Mouse (Mus musculus): Measurements from ENCODE around the gene Synrg. TPM values are rescaled to one million over a fixed set of nuclear protein-coding genes. Genes with fewer than 3 reads are reported as not detected.

Gene Synrg
- total and polyA plus RNA-seq, 3 experiments: 37.4 to 58.6 (median 47.1) TPM

GRCm38 (mm10) chr11:83981338-83981737 lies 17.1 kb downstream of the Synrg start:
- DNase-seq: peak; percentile 11

DNA sequence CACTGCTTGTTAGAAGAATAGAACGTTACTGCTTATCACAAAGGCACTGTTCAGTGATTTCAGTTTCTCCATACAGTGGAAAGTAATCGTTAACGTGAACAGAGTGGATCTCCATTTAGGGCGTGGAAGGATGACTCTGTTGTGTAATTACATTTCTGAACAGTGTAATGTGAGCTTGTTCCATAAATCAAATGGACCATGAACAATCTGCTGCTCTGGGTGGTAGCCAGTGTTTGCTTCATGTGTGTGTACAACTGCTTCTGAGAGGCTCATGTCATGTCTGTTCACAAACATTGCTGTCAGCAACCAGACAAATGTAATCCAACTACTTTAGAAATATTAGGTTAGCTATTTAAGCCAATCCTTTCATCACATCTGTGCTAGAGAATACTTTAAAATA lies 27.5 kb downstream of the Synrg start:
- DNase-seq: no peak

DNA sequence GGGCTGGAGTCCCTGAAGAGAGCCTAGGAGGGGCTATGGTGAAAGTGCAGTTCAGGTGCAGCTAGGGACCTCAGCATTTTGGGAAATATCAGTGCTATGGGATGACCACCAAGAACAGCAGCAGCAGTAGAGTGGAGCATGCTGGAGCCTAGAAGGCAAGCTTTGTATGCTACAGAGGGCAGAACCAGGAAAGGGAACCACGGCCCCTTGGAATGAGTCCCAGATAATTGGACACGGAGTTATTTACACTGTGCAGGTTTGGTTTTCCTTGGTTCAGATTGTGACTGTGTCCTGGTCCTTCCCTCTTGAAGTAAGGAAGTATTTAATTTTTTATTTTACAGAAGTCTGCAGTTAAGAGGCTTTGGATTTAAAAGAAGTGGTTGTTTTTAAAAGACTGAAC lies 29.2 kb downstream of the Synrg start:
- DNase-seq: no peak

DNA sequence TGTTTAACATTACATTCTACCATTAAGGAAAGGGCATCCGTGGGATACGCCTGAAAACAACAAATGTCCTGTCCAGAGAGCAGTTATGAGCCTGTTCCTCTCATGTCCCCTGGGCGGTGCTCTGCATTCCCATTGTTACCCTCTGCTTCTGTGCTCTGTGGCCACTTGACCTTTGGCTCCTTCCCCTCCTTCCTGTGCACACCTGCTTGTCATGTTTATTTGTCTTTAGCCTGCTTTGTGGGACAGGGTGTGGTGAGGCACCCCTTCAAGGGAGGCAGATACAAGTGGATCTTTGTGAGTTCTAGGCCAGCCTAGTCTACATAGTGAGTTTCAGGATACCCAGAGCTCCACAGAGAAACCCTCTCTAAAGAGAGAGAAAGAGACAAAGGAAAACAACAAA lies 30.3 kb downstream of the Synrg start:
- no peak for DNase-seq

GRCm38 (mm10) chr11:83995535-83995950 lies 31.3 kb downstream of the Synrg start:
- no peak for DNase-seq

- no peak for DNase-seq
Measured at GRCm38 (mm10) chr11:83997171-83997868, 33.1 kb downstream of the Synrg start.

DNA sequence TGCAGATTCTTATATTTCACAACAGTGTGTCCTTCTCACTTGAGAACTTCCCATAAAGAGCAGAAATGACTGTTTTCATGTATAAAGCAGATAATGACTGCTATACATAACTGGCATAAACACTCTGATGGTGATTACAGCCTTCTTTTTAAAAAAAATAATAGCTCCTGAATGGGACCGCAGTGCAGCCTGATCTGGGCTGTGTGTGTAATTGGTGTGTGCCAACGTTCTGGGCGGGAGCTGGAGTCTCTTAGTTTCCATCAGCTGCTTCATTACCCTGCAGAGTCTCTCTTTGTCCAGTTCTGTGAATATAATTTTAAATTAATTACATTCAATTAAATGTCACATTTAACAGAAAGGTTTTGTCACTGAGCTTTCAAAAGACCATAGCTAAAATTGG lies 34.8 kb downstream of the Synrg start:
- DNase-seq: no peak

DNA sequence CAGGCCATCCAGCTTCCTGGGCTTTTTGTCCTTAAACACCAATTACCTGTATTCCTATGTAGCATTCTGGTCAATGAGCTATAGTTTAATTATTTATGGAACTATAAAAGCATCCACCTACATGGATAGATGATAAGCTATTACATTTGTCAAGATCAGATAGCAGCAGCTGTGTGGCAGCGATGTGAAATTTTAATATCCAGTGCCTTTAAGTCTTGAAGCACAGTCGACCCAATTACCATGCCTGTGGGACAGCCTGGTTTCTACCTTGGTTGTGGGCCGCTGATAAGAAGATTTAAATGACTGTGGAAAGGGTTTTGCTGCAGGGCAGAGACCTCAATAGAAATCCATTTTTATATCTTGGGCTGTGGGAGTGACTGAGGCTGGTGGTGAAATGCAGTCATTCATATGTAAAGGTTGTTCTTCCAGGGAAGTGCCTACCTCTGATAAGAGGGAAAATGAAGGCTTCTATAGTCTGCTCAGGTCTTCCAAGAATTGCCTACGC lies 35.2 kb downstream of the Synrg start:
- no peak for DNase-seq

DNA sequence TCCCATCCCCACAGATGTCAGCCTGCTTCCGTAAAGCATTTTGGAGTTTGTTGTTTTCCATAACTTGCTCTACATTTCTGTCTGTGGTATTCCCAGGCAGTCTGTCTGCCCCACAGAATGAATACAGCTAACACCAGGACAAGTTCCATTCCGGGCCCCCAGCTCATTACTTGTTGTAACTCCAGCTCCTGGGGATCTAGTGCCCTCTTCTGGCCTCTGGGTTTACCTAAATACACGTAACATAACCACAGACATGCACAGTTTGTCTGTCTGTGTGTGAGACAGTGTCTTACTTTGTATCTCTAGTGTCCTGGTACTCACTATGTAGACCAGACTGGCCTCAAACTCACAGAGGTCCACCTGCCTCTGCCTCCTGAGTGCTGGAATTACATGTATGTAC lies 37.0 kb downstream of the Synrg start:
- no peak for DNase-seq

DNA sequence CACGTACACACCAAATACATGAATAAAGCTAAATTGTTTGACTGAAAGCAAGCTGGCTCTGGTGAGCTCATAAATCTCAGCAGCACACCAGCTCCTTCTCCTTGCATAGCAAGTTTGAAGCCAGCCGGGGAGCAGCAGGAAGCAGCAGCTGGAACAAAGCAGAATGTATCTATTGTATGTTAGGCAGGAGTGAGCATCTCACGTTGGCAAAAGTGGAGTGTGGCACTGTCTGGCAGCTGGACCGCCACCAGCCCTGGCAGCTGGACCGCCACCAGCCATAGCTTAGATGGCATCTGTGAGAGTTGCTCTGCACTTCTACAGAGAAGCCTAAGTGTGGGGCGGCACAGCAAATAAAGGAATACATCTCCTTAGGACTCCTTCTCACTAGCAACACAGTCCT lies 39.8 kb downstream of the Synrg start:
- no peak for DNase-seq

DNA sequence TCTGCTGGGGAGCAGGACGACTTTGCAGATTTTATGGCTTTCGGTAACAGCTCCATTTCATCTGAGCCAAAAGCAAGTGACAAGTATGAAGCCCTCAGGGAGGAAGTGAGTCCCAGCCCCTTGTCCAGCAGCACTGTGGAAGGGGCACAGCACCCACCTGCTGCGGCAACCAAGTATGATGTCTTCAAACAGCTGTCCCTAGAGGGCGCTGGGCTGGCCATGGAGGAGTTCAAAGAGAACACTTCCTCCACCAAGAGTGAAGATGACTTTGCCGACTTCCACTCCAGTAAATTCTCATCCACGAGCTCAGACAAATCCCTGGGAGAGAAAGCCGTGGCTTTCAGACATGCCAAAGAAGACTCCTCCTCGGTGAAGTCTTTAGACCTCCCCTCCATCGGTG lies 44.8 kb downstream of the Synrg start:
- no peak for DNase-seq

GRCm38 (mm10) chr11:84010411-84010810 lies 46.2 kb downstream of the Synrg start:
- no peak for DNase-seq

- no peak for DNase-seq
Measured at GRCm38 (mm10) chr11:84011050-84011449, 46.8 kb downstream of the Synrg start.

DNA sequence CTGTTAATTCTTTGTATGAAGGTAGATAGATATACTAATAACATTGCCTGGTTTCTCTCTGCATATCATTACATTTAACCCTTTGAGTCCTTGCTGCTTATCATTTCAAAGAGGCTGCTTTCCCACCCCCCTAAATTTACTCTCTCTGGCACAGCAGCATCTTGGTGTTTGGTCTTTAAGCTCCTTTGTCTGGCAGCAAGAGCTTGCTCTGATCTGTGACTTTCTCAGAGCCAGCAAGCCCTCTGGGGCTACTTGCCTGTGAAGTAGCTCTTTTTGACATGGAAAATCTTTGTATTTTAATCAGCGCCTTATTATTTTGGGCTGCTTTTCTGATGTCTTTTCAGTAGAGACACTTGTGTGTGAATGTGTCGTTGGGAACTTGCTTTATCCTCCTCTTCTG lies 47.3 kb downstream of the Synrg start:
- DNase-seq: no peak

GRCm38 (mm10) chr11:84013105-84013504 lies 48.9 kb downstream of the Synrg start:
- DNase-seq: no peak

GRCm38 (mm10) chr11:84016147-84016809 lies 52.0 kb downstream of the Synrg start:
- no peak for DNase-seq

DNA sequence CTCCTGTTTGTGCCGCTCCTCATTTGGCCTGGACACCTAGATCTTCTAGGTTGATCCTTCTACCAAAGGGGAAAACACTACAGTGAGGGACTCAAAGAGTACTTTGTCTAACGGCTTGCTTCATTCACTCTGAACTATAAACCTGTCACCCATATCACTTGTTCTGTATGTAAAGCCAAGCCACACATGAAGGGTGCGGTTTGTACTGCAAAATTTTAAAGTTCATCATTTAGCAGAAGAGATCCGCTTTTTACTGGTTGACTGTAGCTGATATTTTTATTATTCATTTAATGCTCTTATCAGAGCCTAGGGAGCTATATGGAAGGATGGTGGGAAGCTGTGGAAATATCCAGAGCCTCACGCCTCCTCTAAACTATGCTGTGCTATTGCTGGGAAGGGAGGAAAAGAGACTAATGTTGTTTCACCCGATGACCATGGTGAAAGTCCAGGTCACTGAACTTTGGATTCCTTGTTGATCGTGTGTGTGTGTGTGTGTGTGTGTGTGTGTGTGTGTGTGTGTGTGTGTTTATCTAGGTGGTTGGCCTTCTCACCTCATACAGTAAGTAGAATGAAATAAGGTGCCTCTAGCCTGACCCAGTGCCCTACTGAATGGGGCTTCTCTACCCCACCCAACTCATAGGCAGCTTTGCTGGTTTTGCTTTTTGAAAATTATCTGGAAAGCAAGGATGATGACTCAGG lies 52.7 kb downstream of the Synrg start:
- no peak for DNase-seq

DNA sequence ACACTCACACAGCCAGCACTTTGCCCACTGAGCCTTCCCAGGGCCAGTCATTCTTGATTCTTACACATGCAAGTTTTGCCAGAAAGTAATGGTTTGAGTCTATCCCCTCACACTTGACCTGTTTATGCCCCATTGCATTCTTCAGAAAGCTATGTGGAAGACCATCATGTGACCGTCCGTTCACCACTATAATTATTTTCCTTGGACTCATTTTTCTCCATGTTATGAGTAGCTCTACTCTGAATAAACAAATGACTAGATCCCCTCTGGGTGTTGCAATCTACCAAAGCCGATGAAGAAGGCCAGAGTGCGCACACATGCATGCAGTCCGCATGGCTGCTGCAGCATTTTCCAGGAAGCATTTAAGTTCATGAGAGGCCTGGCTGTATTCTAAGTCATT lies 63.0 kb downstream of the Synrg start:
- no peak for DNase-seq

GRCm38 (mm10) chr11:84028271-84029028 lies 64.2 kb downstream of the Synrg start:
- DNase-seq: peak; percentile 56

GRCm38 (mm10) chr11:84031971-84032370 lies 67.7 kb downstream of the Synrg start:
- peak; percentile 82 for DNase-seq

GRCm38 (mm10) chr11:84032559-84032958 lies 68.3 kb downstream of the Synrg start:
- DNase-seq: no peak

DNA sequence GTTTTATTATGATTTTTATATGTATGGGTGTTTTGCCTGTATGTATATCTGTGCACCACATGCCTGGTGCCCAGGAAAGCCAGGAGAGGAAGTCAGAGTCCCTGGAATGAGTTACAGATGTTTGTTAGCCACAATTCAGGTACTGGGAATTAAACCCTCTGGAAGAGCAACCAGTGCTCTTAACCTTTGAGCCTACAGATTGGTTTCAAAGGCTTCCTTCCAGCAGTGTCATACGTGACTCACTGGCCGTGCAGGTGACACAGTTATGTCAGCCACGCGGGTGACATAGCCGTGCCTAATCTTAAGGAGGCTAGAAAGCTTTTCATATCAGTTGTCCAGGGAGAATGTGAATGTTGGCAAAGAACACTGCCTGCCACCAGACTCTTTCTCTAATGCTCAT lies 69.4 kb downstream of the Synrg start:
- DNase-seq: peak; percentile 61

Measured in adrenal gland, adult 2 months (tissue).